Mouse (Mus musculus): Measurements from ENCODE around the gene Kdsr.

DNA sequence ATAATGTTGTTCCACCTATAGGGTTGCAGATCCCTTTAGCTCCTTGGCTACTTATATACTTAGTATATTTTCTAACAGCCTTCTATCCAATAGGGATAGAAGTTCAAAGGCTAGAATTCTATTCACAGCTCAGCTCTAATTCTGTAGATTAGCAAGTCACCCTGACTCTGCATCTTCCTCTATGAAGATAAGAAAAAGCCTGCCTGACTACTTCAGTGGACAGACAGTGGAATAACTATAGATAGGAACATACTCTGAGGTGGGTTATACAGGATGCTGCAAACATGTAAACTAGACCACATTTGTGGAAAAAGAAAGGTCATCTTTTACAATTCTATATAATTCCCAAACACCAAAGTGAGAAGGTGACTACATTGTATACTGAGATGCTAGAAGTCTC lies 66.9 kb downstream of the Kdsr start:
- TF ChIP-seq CTCF (IDR thresholded peaks at IDR 0.05; ENCODE audit: borderline replicate concordance, extremely low read depth, insufficient read depth, insufficient read length) (no peak), POLR2A (IDR thresholded peaks at IDR 0.05; ENCODE audit: borderline replicate concordance, extremely low read depth, insufficient read depth, insufficient read length, poor library complexity, severe bottlenecking) (no peak)
